Mouse (Mus musculus): ENCODE data around the gene Rtl10. TPM values are rescaled to one million over a fixed set of nuclear protein-coding genes. Genes with fewer than 3 reads are reported as not detected.

The Rtl10 gene
- total RNA-seq, 1 experiment, result 6.7 TPM

DNA sequence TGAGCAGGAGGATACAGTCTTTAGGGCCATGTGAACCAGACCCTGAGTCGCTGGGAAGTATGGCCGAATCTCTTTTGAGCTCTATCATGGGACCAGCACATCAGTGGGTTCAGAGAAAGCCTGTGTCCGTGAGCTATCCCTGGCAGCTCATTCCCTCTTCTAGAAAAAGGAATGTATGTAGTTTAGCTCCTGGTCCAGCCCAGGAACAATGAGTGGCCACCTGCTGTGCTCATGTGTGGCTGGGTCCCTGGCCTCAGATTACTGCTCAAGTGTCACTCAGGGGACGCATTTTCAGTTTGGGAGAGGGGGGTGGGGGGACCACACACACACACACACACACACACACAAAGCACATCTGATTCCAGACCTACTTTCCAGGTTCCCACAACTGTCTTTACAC is 26.3 kb upstream of the Rtl10 start:
- in situ Hi-C loops (cut with MboI; ENCODE audit: low sequenced_read_pairs in 2 of 2, unreplicated experiment in 2 of 2), result no loop called here
- DNase-seq (ENCODE audit: low read depth, low spot score), result no peak
- Histone ChIP-seq H3K36me3 (ENCODE audit: control insufficient read depth, insufficient read depth, low read length, poor library complexity, severe bottlenecking) (no peaks in the 10 kb centered on the region), H3K4me1 (ENCODE audit: control insufficient read depth in 2 of 2, insufficient read depth in 2 of 2, low read length in 2 of 2, poor library complexity in 1 of 2) (peaks cover 0 to 12% of the 10 kb centered on the region in 2 experiments; a peak in 2 of 4 replicates), H3K9ac (ENCODE audit: insufficient read depth, low read depth, low read length, poor library complexity, severe bottlenecking) (no peak overlapping the region), H3K4me3 (ENCODE audit: insufficient read depth in 1 of 2, low read depth in 1 of 2, low read length in 2 of 2, poor library complexity in 1 of 2, severe bottlenecking in 1 of 2) (no peak overlapping the region), H3K9me3 (ENCODE audit: control insufficient read depth, insufficient read depth, low read depth, low read length) (no peaks in the 10 kb centered on the region), H3K27ac (ENCODE audit: insufficient read depth, low read depth, low read length, poor library complexity, severe bottlenecking) (no peak overlapping the region)
- TF ChIP-seq ZC3H11A (IDR thresholded peaks at IDR 0.05; ENCODE audit: borderline replicate concordance, low read depth, low read length), result no peak
- TF ChIP-seq HCFC1 (IDR thresholded peaks at IDR 0.05; ENCODE audit: borderline replicate concordance, insufficient read depth, low read length), result no peak
- no peak for TF ChIP-seq CHD2 (IDR thresholded peaks at IDR 0.05; ENCODE audit: low read depth, low read length)
- no peak for TF ChIP-seq ZNF384 (IDR thresholded peaks at IDR 0.05; ENCODE audit: low read depth, low read length)
- no peak for TF ChIP-seq MAFK (IDR thresholded peaks at IDR 0.05; ENCODE audit: insufficient read depth, low read depth, low read length)

DNA sequence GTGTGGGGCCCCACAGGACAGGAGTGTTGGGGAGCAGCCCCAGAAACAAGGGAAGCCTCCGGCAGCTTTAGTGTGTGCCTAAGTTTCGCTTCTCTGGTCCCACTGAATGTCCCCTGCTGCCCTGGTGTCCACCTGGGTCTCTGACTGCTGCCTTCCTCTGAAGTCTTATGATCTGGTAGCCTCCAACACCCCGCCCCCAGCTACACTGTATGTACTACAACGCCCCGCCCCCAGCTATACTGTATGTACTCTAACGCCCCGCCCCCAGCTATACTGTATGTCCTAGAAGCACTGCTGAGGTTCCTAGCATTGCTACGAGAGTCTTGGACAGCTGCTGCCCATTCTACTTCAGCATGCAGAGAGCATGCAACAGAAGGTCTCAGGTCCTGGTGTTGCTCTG is 25.7 kb upstream of the Rtl10 start:
- in situ Hi-C loops (cut with MboI; ENCODE audit: low sequenced_read_pairs in 2 of 2, unreplicated experiment in 2 of 2), result no loop called here
- no peak for DNase-seq (ENCODE audit: low read depth, low spot score)
- no peak overlapping the region for H3K9ac ChIP-seq (ENCODE audit: insufficient read depth, low read depth, low read length, poor library complexity, severe bottlenecking)
- no peaks in the 10 kb centered on the region; the same call in 1 of the 2 replicates for H3K36me3 ChIP-seq (ENCODE audit: control insufficient read depth, insufficient read depth, low read length, poor library complexity, severe bottlenecking)
- no peak overlapping the region for H3K27ac ChIP-seq (ENCODE audit: insufficient read depth, low read depth, low read length, poor library complexity, severe bottlenecking)
- peaks cover 0 to 12% of the 10 kb centered on the region in 2 experiments; a peak in 2 of 4 replicates for H3K4me1 ChIP-seq (ENCODE audit: control insufficient read depth in 2 of 2, insufficient read depth in 2 of 2, low read length in 2 of 2, poor library complexity in 1 of 2)
- no peak overlapping the region for H3K4me3 ChIP-seq (ENCODE audit: insufficient read depth in 1 of 2, low read depth in 1 of 2, low read length in 2 of 2, poor library complexity in 1 of 2, severe bottlenecking in 1 of 2)
- no peak for TF ChIP-seq ZC3H11A (IDR thresholded peaks at IDR 0.05; ENCODE audit: borderline replicate concordance, low read depth, low read length)
- TF ChIP-seq MAFK (IDR thresholded peaks at IDR 0.05; ENCODE audit: insufficient read depth, low read depth, low read length), result no peak
- TF ChIP-seq HCFC1 (IDR thresholded peaks at IDR 0.05; ENCODE audit: borderline replicate concordance, insufficient read depth, low read length), result no peak
- no peak for TF ChIP-seq ZNF384 (IDR thresholded peaks at IDR 0.05; ENCODE audit: low read depth, low read length)
- no peak for TF ChIP-seq CHD2 (IDR thresholded peaks at IDR 0.05; ENCODE audit: low read depth, low read length)
- H3K9me3 ChIP-seq (ENCODE audit: control insufficient read depth, insufficient read depth, low read depth, low read length), result no peaks in the 10 kb centered on the region

GRCm38 (mm10) chr16:18474021-18474420 is 24.7 kb upstream of the Rtl10 start:
- Histone ChIP-seq H3K9me3 (ENCODE audit: control insufficient read depth, insufficient read depth, low read depth, low read length) (no peaks in the 10 kb centered on the region), H3K9ac (ENCODE audit: insufficient read depth, low read depth, low read length, poor library complexity, severe bottlenecking) (no peak overlapping the region), H3K36me3 (ENCODE audit: control insufficient read depth, insufficient read depth, low read length, poor library complexity, severe bottlenecking) (no peaks in the 10 kb centered on the region; the same call in 1 of the 2 replicates), H3K4me1 (ENCODE audit: control insufficient read depth in 2 of 2, insufficient read depth in 2 of 2, low read length in 2 of 2, poor library complexity in 1 of 2) (peaks cover 1 to 13% of the 10 kb centered on the region in 2 experiments), H3K4me3 (ENCODE audit: insufficient read depth in 1 of 2, low read depth in 1 of 2, low read length in 2 of 2, poor library complexity in 1 of 2, severe bottlenecking in 1 of 2) (no peak overlapping the region), H3K27ac (ENCODE audit: insufficient read depth, low read depth, low read length, poor library complexity, severe bottlenecking) (no peak overlapping the region)
- in situ Hi-C loops (cut with MboI; ENCODE audit: low sequenced_read_pairs in 2 of 2, unreplicated experiment in 2 of 2), result no loop called here
- DNase-seq (ENCODE audit: low read depth, low spot score), result no peak
- TF ChIP-seq MAFK (IDR thresholded peaks at IDR 0.05; ENCODE audit: insufficient read depth, low read depth, low read length) (no peak), ZNF384 (IDR thresholded peaks at IDR 0.05; ENCODE audit: low read depth, low read length) (no peak), HCFC1 (IDR thresholded peaks at IDR 0.05; ENCODE audit: borderline replicate concordance, insufficient read depth, low read length) (no peak), ZC3H11A (IDR thresholded peaks at IDR 0.05; ENCODE audit: borderline replicate concordance, low read depth, low read length) (no peak), CHD2 (IDR thresholded peaks at IDR 0.05; ENCODE audit: low read depth, low read length) (no peak)

GRCm38 (mm10) chr16:18477996-18478395 is 20.7 kb upstream of the Rtl10 start:
- in situ Hi-C loops (cut with MboI; ENCODE audit: low sequenced_read_pairs in 2 of 2, unreplicated experiment in 2 of 2), result no loop called here
- no peak overlapping the region for H3K9ac ChIP-seq (ENCODE audit: insufficient read depth, low read depth, low read length, poor library complexity, severe bottlenecking)
- H3K36me3 ChIP-seq (ENCODE audit: control insufficient read depth, insufficient read depth, low read length, poor library complexity, severe bottlenecking), result no peaks in the 10 kb centered on the region; the same call in 1 of the 2 replicates
- H3K9me3 ChIP-seq (ENCODE audit: control insufficient read depth, insufficient read depth, low read depth, low read length), result no peaks in the 10 kb centered on the region
- H3K4me1 ChIP-seq (ENCODE audit: control insufficient read depth in 2 of 2, insufficient read depth in 2 of 2, low read length in 2 of 2, poor library complexity in 1 of 2), result peaks cover 7 to 24% of the 10 kb centered on the region in 2 experiments; a peak in 3 of 4 replicates
- TF ChIP-seq ZC3H11A (IDR thresholded peaks at IDR 0.05; ENCODE audit: borderline replicate concordance, low read depth, low read length) (no peak), ZNF384 (IDR thresholded peaks at IDR 0.05; ENCODE audit: low read depth, low read length) (no peak), MAFK (IDR thresholded peaks at IDR 0.05; ENCODE audit: insufficient read depth, low read depth, low read length) (no peak), CHD2 (IDR thresholded peaks at IDR 0.05; ENCODE audit: low read depth, low read length) (no peak), HCFC1 (IDR thresholded peaks at IDR 0.05; ENCODE audit: borderline replicate concordance, insufficient read depth, low read length) (no peak)
- no peak overlapping the region for H3K27ac ChIP-seq (ENCODE audit: insufficient read depth, low read depth, low read length, poor library complexity, severe bottlenecking)
- DNase-seq (ENCODE audit: low read depth, low spot score), result no peak
- H3K4me3 ChIP-seq (ENCODE audit: insufficient read depth in 1 of 2, low read depth in 1 of 2, low read length in 2 of 2, poor library complexity in 1 of 2, severe bottlenecking in 1 of 2), result no peak overlapping the region

Data from ES-E14 (cell line).